Mouse (Mus musculus): Measurements from ENCODE around the gene G0s2. TPM values are rescaled to one million over a fixed set of nuclear protein-coding genes. Genes with fewer than 3 reads are reported as not detected.

G0s2 gene
- total and polyA plus RNA-seq, 3 experiments = 44.8 to 229 (median 57.9) TPM

DNA sequence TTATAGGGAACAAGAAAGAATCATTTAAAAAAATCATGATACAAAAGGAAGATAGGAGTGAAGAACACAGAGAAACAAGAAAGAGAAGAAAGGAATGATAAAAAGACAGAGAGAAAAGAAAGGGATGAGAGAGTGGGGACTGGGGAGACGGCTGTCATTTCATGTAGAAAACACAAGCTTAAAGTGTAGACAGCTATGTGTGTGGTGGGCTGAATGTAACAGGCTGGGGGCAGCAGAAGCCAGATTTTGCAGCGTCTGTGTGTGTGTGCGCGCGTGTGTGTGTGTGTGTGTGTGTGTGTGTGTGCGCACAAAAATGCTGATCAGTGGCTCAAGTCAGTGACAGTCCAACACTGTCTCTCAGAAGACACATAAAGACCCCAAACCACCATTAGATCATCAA lies 28.8 kb downstream of the G0s2 start:
- no peak overlapping the region for H3K4me3 ChIP-seq
- H3K79me2 ChIP-seq (replicated peaks; ENCODE audit: control insufficient read depth, insufficient read depth, low read length) = no peaks in the 10 kb centered on the region
- intact Hi-C loops (cut with DNase I) = no loop called here
- no peak overlapping the region; the same call in 1 of the 2 replicates for H3K27ac ChIP-seq
- DNase-seq = no peak
- WGBS = 83% methylated on average over 6 of the region's 6 CpGs
- H3K4me1 ChIP-seq (ENCODE audit: control insufficient read depth, insufficient read depth, low read length) = peaks cover 7% of the 10 kb centered on the region
- H3K27me3 ChIP-seq (ENCODE audit: control insufficient read depth, insufficient read depth, low read length) = no peaks in the 10 kb centered on the region
- peaks cover 4% of the 10 kb centered on the region for H3K36me3 ChIP-seq (ENCODE audit: control insufficient read depth, insufficient read depth, low read length)
- TF ChIP-seq EP300 (IDR thresholded peaks at IDR 0.05; ENCODE audit: insufficient read depth, low read depth, low read length) (no peak), POLR2A (IDR thresholded peaks at IDR 0.05; ENCODE audit: insufficient read depth, low read depth, low read length) (no peak), CTCF (IDR thresholded peaks at IDR 0.05) (no peak)
- no peak overlapping the region for H3K9ac ChIP-seq (ENCODE audit: low read depth, low read length)

DNA sequence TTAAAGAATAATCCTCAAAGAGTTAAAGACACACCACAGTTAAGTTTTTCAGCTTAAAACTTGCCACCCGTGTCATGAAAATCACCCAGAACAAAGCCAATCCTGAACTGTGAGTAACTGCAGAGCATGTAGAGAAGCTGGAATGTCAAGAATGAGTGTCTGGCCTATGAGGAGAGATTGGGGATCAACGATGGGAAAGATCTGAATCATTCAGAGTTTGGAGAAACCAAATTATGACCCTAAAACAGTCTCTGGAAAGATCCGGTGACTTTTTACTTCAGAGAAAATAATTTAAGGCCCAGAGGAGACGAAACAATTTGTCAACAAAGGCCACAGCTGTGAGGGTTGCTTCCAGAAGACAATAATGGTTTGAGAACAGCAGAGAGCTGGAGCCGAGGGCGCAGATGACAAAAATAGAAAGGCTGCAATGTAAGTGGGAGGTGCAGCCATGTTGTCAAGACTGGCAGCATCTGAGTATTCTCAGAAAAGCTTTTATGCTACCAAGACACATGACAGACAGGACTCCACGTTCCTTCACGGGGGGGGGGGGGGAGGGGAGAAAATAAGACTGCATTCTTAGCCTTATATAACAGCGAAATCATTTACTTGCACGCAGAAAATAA lies 29.3 kb downstream of the G0s2 start:
- H3K4me1 ChIP-seq (ENCODE audit: control insufficient read depth, insufficient read depth, low read length) = peaks cover 7% of the 10 kb centered on the region
- peaks cover 4% of the 10 kb centered on the region for H3K36me3 ChIP-seq (ENCODE audit: control insufficient read depth, insufficient read depth, low read length)
- no peak overlapping the region for H3K9ac ChIP-seq (ENCODE audit: low read depth, low read length)
- TF ChIP-seq EP300 (IDR thresholded peaks at IDR 0.05; ENCODE audit: insufficient read depth, low read depth, low read length) (0 out of 2 replicates have a peak, but pooled peaks have one; percentile 28), CTCF (IDR thresholded peaks at IDR 0.05) (no peak)
- peak overlapping the region; percentile 74 for H3K27ac ChIP-seq
- DNase-seq = no peak
- intact Hi-C loops (cut with DNase I) = no loop called here
- WGBS = 35% methylated on average over 10 of the region's 10 CpGs
- no peaks in the 10 kb centered on the region for H3K27me3 ChIP-seq (ENCODE audit: control insufficient read depth, insufficient read depth, low read length)
- no peaks in the 10 kb centered on the region for H3K79me2 ChIP-seq (replicated peaks; ENCODE audit: control insufficient read depth, insufficient read depth, low read length)
- no peak overlapping the region for H3K4me3 ChIP-seq

DNA sequence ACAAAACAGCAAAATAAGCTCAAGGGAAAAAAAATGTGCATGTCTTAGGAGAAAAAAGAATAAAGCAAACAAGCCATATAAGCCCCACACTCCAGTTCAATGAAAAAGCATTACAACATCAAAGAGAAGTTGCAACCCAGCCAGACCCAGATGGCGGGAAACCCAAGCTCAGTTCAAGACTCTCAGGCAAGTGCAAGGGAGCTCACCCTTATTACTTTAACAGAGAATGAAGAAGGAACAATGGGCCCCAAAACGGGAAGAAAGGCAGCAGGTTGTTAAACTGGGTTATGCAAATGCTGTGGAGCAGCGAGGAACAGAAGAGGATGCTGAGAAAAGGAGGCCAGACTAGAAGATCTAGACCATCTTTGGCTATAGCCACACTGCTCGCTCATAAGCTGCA lies 30.2 kb downstream of the G0s2 start:
- peaks cover 4% of the 10 kb centered on the region for H3K36me3 ChIP-seq (ENCODE audit: control insufficient read depth, insufficient read depth, low read length)
- intact Hi-C loops (cut with DNase I) = no loop called here
- DNase-seq = peak; percentile 28 to 31
- H3K4me3 ChIP-seq = no peak overlapping the region
- TF ChIP-seq EP300 (IDR thresholded peaks at IDR 0.05; ENCODE audit: insufficient read depth, low read depth, low read length) = no peak
- TF ChIP-seq CTCF (IDR thresholded peaks at IDR 0.05) = no peak
- TF ChIP-seq POLR2A (IDR thresholded peaks at IDR 0.05; ENCODE audit: insufficient read depth, low read depth, low read length) = no peak
- H3K79me2 ChIP-seq (replicated peaks; ENCODE audit: control insufficient read depth, insufficient read depth, low read length) = no peaks in the 10 kb centered on the region
- no peak overlapping the region for H3K9ac ChIP-seq (ENCODE audit: low read depth, low read length)
- 77% methylated on average over 4 of the region's 4 CpGs for WGBS
- H3K27ac ChIP-seq = peak overlapping the region; percentile 74
- peaks cover 7% of the 10 kb centered on the region for H3K4me1 ChIP-seq (ENCODE audit: control insufficient read depth, insufficient read depth, low read length)
- no peaks in the 10 kb centered on the region for H3K27me3 ChIP-seq (ENCODE audit: control insufficient read depth, insufficient read depth, low read length)

DNA sequence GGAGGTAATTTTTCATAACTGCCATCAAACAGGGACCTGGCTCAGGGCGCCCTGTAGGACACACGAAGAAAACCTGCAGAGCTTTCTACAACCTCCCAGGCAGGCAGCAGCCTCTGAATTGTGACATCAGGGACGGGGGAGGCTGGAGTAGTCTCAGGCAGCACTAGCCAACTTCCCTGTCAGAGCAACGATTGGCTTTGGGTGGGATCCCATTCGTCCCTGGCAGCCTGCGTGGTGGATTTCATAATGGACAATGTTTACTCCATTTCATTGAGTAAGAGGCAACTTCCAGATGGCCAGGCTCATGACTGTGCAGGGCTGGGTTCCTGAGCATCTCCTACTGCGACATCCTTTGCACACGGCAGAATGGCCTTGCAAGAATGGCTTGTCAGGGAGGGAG lies 30.8 kb downstream of the G0s2 start:
- H3K9ac ChIP-seq (ENCODE audit: low read depth, low read length) = no peak overlapping the region
- intact Hi-C loops (cut with DNase I) = no loop called here
- 46% methylated on average over 8 of the region's 8 CpGs for WGBS
- no peak overlapping the region for H3K4me3 ChIP-seq
- peak; percentile 84 to 90 for DNase-seq
- no peaks in the 10 kb centered on the region for H3K79me2 ChIP-seq (replicated peaks; ENCODE audit: control insufficient read depth, insufficient read depth, low read length)
- peaks cover 4% of the 10 kb centered on the region for H3K36me3 ChIP-seq (ENCODE audit: control insufficient read depth, insufficient read depth, low read length)
- H3K27me3 ChIP-seq (ENCODE audit: control insufficient read depth, insufficient read depth, low read length) = no peaks in the 10 kb centered on the region
- H3K27ac ChIP-seq = no peak overlapping the region; the same call in 1 of the 2 replicates
- TF ChIP-seq EP300 (IDR thresholded peaks at IDR 0.05; ENCODE audit: insufficient read depth, low read depth, low read length) (peak; percentile 89), CTCF (IDR thresholded peaks at IDR 0.05) (no peak), POLR2A (IDR thresholded peaks at IDR 0.05; ENCODE audit: insufficient read depth, low read depth, low read length) (peak; percentile 60; the same call in 1 of the 2 replicates)
- peaks cover 7% of the 10 kb centered on the region for H3K4me1 ChIP-seq (ENCODE audit: control insufficient read depth, insufficient read depth, low read length)

DNA sequence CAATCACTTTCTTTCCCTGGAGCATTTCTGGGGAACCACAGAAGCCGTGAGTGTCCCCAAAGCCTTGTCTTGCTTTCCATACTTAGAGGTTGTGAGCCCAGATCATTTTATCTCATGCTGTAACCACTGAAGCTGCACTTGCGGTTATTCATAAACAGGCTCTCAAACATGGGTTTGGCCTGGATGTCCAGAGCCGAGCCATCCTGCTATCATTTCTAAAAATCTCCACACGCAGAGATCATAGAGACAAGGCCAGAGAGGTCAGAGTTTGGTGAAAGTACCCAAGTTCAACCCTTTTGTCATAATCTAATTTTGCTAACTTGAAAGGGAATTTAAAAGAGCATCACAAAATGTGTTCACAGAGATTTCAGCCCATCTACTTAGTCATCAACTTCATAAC lies 31.6 kb downstream of the G0s2 start:
- peaks cover 4% of the 10 kb centered on the region for H3K36me3 ChIP-seq (ENCODE audit: control insufficient read depth, insufficient read depth, low read length)
- no peaks in the 10 kb centered on the region for H3K79me2 ChIP-seq (replicated peaks; ENCODE audit: control insufficient read depth, insufficient read depth, low read length)
- no peaks in the 10 kb centered on the region for H3K27me3 ChIP-seq (ENCODE audit: control insufficient read depth, insufficient read depth, low read length)
- no peak overlapping the region for H3K9ac ChIP-seq (ENCODE audit: low read depth, low read length)
- no peak overlapping the region for H3K4me3 ChIP-seq
- no peak overlapping the region for H3K27ac ChIP-seq
- TF ChIP-seq POLR2A (IDR thresholded peaks at IDR 0.05; ENCODE audit: insufficient read depth, low read depth, low read length) = no peak
- WGBS = 90% methylated on average over 4 of the region's 4 CpGs
- H3K4me1 ChIP-seq (ENCODE audit: control insufficient read depth, insufficient read depth, low read length) = peaks cover 7% of the 10 kb centered on the region
- intact Hi-C loops (cut with DNase I) = no loop called here
- DNase-seq = no peak

DNA sequence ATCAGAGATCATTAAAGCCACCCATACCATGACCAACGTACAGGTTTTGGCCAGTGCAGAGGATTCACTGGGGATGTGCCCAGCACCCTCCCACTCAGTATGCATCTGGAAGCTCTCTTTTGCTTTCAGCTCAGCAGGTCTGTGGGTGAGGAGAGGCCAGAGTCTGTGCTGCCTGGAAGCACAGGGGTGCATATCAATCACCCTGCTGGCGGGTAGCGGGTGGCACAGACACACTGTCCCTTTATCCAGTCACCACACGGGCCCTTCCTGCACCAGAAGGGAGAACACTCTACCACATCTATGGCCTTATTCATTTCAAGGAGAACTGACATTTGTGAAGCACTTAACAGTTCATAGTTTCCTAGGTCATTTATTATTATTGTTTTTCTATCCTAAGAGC lies 34.6 kb downstream of the G0s2 start:
- H3K27ac ChIP-seq = no peak overlapping the region
- intact Hi-C loops (cut with DNase I) = no loop called here
- H3K27me3 ChIP-seq (ENCODE audit: control insufficient read depth, insufficient read depth, low read length) = no peaks in the 10 kb centered on the region
- H3K4me1 ChIP-seq (ENCODE audit: control insufficient read depth, insufficient read depth, low read length) = peaks cover 5% of the 10 kb centered on the region
- H3K36me3 ChIP-seq (ENCODE audit: control insufficient read depth, insufficient read depth, low read length) = peaks cover 2% of the 10 kb centered on the region; the same call in 1 of the 2 replicates
- DNase-seq = no peak
- no peaks in the 10 kb centered on the region for H3K79me2 ChIP-seq (replicated peaks; ENCODE audit: control insufficient read depth, insufficient read depth, low read length)
- WGBS = 58% methylated on average over 4 of the region's 4 CpGs
- H3K9ac ChIP-seq (ENCODE audit: low read depth, low read length) = no peak overlapping the region
- TF ChIP-seq CTCF (IDR thresholded peaks at IDR 0.05) = no peak
- TF ChIP-seq EP300 (IDR thresholded peaks at IDR 0.05; ENCODE audit: insufficient read depth, low read depth, low read length) = no peak
- TF ChIP-seq POLR2A (IDR thresholded peaks at IDR 0.05; ENCODE audit: insufficient read depth, low read depth, low read length) = no peak
- no peak overlapping the region for H3K4me3 ChIP-seq
